Mouse (Mus musculus) lung, postnatal 4 days (tissue): Measurements from ENCODE around the gene Actg1.

Experiments
- DNase-seq, 2 experiments: peaks; one replicate each; pipeline ENCODE4 v3.0.0; 2021

The Actg1 gene

GRCm38 (mm10) chr11:120345067-120345681 is 3.2 kb downstream of the Actg1 start:
- DNase-seq: peak; percentile 24 to 34

- DNase-seq: peak; percentile 6 to 21
These were observed 3.9 kb downstream of the Actg1 start for GRCm38 (mm10) chr11:120344310-120344920.

DNA sequence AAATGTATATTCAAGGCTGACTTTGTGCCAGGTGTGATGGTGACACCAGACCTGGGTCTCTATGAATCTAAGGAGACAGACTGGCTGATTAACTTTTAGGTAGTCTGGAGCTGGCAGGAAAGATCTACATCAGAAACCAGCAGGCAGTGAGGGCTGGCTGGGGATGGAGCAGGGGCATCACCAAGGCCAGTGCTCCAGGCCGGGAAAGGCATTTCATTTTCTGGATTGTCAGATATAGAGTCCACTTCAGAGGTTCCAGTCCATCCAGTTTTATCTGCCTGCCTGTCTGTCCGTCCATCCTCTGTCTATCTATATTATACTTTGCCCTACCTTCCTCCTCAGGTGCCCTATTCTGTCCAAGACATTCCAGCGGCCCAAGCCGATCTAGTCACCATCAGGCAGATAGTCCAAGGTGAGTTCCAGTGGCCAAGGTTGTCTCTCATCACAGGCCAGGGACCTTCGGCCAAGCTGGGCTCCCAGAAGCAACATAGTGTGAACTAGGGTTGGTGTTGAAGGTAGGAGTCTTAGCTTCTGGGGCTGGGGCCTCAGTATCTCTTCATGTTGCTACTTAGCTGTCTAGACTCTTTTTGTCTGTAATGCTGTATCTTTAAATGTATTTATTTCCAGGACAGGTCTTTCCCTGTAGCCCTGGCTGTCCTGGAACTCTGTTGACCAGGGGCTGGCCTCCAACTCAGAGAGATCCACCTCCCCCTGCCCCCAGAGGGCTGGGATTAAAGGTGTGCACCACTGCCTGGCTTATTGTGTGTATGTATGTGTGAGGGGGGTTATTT is 4.6 kb downstream of the Actg1 start:
- DNase-seq: peak; percentile 23 to 25

DNA sequence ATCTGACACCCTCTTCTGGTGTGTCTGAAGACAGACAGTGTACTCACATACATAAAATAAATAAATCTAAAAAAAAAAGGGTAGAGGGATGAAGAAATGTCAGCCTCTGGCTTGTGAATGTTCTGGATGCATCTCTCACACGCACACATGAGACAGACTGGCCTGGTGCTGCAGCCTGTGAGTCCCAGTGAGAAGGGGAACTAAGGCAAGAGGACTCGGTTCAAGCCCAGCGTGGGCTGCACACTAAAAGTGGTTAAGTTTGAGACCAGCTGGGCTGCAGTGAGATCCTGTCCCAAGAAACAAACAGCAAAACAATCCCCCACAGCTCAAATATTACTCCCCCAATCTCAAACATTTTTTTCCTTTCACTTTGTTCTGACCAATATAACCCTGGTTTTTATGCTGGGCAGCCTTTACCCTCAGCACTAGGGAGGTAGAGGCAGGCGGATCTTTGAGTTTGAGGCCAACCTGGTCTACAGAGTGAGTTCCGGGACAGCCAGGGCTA is 5.6 kb downstream of the Actg1 start:
- DNase-seq: peak in 1 of 2 experiments; percentile 14

GRCm38 (mm10) chr11:120341661-120342060 is 6.7 kb downstream of the Actg1 start:
- peak in 1 of 2 experiments; percentile 11 for DNase-seq

DNA sequence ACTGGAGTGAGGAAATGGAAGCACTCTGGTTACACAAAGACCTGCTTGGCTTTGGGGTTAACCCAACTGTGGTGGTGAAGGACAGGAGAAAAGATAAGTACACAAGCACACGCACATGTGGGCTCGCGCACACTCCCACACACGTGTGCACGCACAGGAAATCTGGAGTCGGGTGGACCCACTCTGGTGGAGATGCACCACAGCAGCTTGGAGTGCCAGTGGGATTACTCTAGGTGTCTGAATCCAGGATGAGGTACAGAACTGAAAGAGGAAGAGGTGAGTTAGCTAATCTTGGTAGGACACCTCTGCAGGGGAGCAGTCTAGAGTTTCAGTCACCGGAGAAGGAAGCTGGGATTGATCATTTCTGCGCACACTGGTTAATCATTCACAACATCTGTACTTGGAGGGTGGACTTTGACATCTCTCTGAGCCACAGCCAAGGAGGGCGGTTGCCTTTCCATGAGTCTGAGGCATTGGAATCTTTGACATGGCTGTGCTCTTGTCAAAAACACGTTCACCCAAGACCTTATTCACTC is 8.3 kb downstream of the Actg1 start:
- DNase-seq: peak in 1 of 2 experiments; percentile 23

DNA sequence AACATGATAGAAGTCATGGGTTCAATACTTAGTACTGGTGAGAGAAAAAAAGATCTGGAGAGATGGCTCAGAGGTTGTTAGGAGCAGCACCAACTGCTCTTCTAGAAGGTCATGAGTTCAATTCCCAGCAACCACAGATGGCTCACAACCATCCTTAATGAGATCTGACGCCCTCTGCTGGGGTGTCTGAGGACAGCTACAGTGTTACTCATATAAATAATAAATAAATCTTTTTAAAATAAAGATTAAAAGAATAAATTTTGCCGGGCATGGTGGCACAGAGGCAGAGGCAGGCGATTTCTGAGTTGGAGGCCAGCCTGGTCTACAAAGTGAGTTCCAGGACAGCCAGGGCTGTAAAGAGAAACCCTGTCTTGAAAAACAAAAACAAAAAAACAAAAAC is 9.6 kb downstream of the Actg1 start:
- peak in 1 of 2 experiments; percentile 6 for DNase-seq

- DNase-seq: peak in 1 of 2 experiments; percentile 16
These were observed 10.9 kb downstream of the Actg1 start for GRCm38 (mm10) chr11:120337447-120337846.

DNA sequence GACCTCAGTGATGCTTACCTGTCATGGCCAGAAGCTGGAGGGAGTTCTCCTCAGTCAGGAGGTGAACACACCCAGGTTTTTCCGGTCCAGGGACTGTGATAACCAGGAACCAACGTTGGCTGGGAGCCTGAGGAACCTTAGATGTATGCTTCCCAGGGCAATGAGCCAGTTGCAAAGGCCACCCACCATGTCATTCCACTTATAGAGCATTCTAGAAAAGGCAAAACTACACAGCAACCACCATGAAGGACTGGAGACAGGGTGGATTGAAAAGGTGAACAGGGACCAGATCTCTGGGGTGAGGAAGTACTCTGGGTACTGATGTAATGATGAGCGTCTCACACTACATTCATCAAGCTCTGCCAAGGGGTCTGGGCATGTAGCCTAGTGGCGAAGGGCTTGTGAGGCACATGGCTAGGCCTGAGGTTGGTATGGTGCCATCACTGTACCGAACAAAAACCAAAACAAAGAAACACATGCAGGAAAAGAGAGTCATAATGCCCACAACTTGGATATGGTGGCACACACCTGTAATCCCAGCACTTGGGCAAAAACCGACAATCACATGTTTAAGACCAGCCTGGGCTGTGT is 12.8 kb downstream of the Actg1 start:
- peak in 1 of 2 experiments; percentile 15 for DNase-seq

DNA sequence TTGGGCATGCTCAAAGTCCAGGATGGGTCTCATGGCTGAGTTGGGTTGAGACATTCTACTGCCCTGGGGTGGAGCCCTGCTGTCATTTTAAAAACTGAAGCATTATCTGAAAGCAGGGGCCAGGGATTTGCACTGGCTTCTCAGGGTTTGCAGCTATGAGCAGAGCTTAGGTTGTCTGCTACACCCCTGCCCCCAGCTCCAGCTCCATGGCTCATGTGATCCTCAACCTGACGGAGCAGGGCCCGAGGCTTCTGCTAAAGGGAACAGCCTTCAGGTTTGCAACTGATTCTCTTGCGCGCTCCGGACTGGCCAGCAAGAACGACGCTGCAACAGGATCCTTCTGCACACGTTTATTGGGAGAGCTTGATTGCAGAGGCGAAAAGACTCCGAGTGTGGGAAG is 28.2 kb downstream of the Actg1 start:
- peak in 1 of 2 experiments; percentile 13 for DNase-seq

DNA sequence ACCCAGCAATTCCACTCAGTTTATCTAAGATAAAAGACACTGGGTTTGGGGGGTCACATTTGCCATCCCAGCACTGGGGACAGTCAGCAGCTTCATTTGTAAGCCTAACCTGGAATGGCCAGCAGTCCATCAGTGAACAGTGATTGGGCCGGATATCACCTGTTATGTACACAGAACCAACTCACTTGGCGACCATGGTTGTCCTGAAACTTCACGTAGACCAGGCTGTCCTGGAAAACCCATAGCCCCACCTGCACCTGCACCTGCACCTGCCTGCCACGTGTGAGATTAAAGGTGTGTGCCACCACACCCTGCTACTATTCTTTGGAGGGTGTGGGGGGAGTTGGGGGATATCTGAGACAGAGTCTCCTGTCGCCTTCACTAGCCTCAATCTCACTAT is 29.0 kb downstream of the Actg1 start:
- DNase-seq: peak in 1 of 2 experiments; percentile 16

- DNase-seq: peak in 1 of 2 experiments; percentile 15
These were observed 30.9 kb downstream of the Actg1 start for GRCm38 (mm10) chr11:120317456-120317855.

DNA sequence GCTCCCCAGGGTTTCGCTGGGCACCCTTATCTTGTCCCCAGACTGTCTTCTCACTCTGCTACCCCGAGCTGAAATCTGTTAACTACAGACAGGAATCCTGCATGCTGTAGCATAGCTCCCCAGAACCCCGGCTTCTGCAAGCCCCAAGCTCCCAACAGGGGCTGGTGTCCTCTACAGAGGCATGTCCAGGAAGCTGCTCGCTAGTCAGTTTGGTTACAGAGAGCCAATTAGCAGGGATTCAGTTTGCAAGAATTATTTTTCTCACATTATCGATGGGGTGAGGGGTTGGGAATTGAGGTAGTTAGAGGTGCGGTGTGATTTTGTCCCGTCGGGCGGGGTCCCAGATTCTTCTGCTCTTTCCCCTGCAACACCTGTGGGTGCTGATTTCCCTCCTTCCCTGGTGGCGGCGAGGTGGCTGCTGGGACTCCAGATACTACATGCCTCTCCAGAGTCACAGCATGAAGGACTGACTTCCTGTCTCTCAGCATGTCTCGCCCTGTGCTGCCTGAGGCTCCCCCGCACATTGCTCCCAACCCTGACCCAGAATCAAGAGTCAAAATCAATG is 31.6 kb downstream of the Actg1 start:
- peak; percentile 50 to 58 for DNase-seq

DNA sequence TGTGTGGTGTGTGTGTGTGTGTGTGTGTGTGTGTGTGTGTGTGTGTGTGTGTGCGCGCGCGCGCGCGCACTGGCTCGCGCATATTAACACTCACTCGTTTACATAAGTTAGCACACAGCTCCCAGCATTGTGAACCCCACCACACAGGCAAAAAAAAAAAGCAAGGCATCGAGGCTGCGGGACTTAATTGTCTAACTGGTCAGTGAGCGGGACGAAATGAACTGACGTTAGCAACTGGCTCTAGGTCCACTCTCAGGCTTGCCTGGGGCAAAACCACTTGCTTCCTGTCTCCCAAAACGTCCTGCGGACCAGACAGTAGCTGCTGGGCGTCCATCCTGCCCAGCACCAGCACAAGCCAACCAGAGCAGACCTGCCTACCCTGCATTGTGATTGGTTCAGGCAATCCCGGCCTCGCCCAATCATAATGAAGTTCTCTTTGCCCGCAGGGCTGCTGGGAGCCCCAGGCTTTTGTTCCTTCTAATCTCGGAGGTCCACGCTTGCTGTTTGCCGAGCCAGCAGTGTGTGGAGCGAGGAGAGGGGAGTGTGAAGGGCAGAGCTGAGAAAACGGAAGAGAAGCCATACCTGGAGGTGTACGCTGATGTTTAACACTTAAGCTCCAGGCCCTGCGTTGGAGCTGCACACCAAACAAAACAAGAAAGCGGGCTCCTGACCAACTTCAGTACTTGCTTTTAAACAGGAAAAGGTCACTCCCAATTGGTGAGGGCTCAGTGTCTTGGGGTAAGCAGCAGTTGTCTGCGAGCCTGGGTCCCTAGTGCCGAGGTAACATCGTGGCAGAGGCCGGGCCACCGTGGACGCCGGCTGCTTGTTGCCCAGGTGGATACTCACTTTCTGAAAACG is 32.3 kb downstream of the Actg1 start:
- DNase-seq: peak; percentile 93 to 96

GRCm38 (mm10) chr11:120315416-120315761 is 33.0 kb downstream of the Actg1 start:
- peak in 1 of 2 experiments; percentile 38 for DNase-seq

- peak in 1 of 2 experiments; percentile 21 for DNase-seq
These were observed 33.5 kb downstream of the Actg1 start for GRCm38 (mm10) chr11:120314721-120315415.

- DNase-seq: no peak
These were observed 34.2 kb downstream of the Actg1 start for GRCm38 (mm10) chr11:120313906-120314685.

DNA sequence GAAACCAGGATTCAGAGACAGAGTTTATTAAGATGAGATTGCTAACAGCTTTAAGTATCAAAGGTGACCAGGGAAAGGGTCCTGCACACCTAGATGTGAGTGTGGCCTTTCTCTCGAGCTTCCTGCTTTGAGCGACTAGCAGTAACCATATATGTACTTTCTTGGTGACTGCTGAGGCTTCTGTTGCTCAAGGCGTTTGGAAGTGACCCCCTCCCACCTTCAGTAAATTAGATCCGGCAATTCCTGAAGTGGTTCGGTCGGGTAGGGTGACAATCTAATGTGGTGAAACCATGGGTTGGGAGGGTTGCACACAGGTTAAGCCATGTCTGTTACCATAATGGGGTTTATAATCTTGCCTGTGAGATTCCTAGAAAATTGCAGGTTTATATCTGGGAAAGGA is 36.3 kb downstream of the Actg1 start:
- DNase-seq: no peak

DNA sequence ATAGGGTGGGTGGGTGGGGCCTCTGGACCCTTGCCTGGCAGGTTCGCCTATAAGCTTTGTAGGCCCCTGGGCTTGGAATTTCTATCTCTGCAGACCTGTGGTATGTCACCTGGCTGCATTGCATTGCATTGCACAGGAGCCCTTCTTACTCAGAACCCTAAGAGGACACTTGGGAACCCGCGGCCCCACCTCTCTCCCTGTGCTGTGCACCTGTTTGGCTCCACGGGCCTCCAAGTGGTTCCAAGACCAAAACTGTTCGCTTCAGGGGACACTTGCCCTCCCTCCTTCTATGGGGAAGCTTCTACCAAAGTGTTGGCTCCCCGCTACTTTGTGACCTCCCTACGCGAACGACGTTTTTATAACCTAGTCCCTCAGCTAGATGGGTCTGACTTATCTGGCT is 36.8 kb downstream of the Actg1 start:
- DNase-seq: peak; percentile 64 to 85

DNA sequence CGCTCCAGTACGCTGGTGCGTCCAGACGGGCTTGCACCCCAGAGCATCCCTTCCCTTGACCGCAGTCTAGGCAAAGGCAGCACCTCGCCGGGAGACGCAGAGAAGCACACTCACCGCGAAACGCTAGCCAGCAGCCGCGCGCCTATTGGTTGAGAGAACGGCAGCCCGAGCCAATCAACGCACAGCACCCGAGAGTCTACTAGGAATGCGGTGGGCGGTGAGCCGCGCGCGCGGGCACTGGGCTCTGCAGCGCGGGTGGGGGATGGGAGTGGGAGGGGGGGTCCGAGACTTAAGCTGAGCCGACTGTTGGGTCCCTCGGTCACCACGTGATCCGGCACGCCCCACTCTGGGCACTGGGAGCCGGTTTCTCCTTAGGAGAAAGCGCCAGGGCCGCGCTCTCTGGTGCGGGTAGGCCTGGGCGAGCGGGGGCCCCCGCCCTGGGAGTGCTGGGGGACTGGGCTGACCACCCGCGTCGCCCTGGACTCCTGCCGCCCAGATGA is 37.5 kb downstream of the Actg1 start:
- DNase-seq: peak; percentile 94 to 97
